Mouse (Mus musculus) C2C12 (cell line): Measurements from ENCODE around the gene Ntf5. TPM values are rescaled to one million over a fixed set of nuclear protein-coding genes. Genes with fewer than 3 reads are reported as not detected.

Experiments used
- H3K27me3 ChIP-seq: one replicate; pipeline ENCODE4 v1.6.1; 2011; ENCODE audit not compliant: control insufficient read depth, insufficient read depth, insufficient read length
- H3K36me3 ChIP-seq: one replicate; pipeline ENCODE4 v1.6.1; 2011; ENCODE audit not compliant: control insufficient read depth, insufficient read depth
- H3K4me3 ChIP-seq: one replicate; pipeline ENCODE4 v1.5.1; 2011; ENCODE audit warnings: mild to moderate bottlenecking, control low read depth; ENCODE audit not compliant: poor library complexity, insufficient read depth, severe bottlenecking
- H3K79me2 ChIP-seq: one replicate; pipeline ENCODE4 v1.6.1; 2011; ENCODE audit not compliant: control insufficient read depth, insufficient read depth
- H3K79me3 ChIP-seq: one replicate; pipeline ENCODE4 v1.6.1; 2011; ENCODE audit warnings: low read depth, control low read depth
- H3ac ChIP-seq: one replicate; pipeline ENCODE3; 2011; ENCODE audit warnings: low read depth; ENCODE audit not compliant: control insufficient read depth, insufficient read length
- CEBPB ChIP-seq: IDR thresholded peaks from one replicate; pipeline ENCODE4 v1.6.1; 2011; ENCODE audit warnings: low read depth, mild to moderate bottlenecking, control low read depth, moderate library complexity
- CTCF ChIP-seq: IDR thresholded peaks from one replicate; pipeline ENCODE4 v1.5.1; 2011; ENCODE audit not compliant: control insufficient read depth, insufficient read depth, insufficient read length
- FOSL1 ChIP-seq: IDR thresholded peaks from one replicate; pipeline ENCODE4 v1.8.0; 2011; ENCODE audit warnings: mild to moderate bottlenecking, low read length; ENCODE audit not compliant: poor library complexity, insufficient read depth, severe bottlenecking
- MAX ChIP-seq: IDR thresholded peaks from one replicate; pipeline ENCODE4 v1.6.1; 2011; ENCODE audit warnings: mild to moderate bottlenecking, control low read depth
- MYOD1 ChIP-seq: IDR thresholded peaks from one replicate; pipeline ENCODE4 v1.6.1; 2011; ENCODE audit warnings: low read depth; ENCODE audit not compliant: control insufficient read depth, insufficient read length
- MYOG ChIP-seq: IDR thresholded peaks from one replicate; pipeline ENCODE4 v1.6.1; 2011; ENCODE audit not compliant: control insufficient read depth, insufficient read length; ENCODE audit errors: extremely low read depth
- USF1 ChIP-seq: IDR thresholded peaks from one replicate; pipeline ENCODE4 v1.6.1; 2011; ENCODE audit warnings: low read depth, mild to moderate bottlenecking, control low read depth, moderate library complexity
- polyA plus RNA-seq: library from polyadenylated mRNA; unstranded; fragments of >200 nt; fragmentation: generic; extraction: Trizol; gene quantifications from one replicate; pipeline ENCODE4 v1.2.1, GENCODE M21; 2012; ENCODE audit warnings: missing spikeins

Ntf5 gene
- polyA plus RNA-seq, 1 experiment: 0.92 TPM

- H3K4me3 ChIP-seq: peak overlapping the region; percentile 36
- H3K27me3 ChIP-seq: no peaks in the 10 kb centered on the region
- H3K36me3 ChIP-seq: peaks cover 4% of the 10 kb centered on the region
- H3K79me2 ChIP-seq: no peaks in the 10 kb centered on the region
- H3K79me3 ChIP-seq: no peaks in the 10 kb centered on the region
- peak overlapping the region; percentile 55 for H3ac ChIP-seq
- TF ChIP-seq CTCF: peak; percentile 85
- peak; percentile 28 for TF ChIP-seq MAX
- TF ChIP-seq FOSL1: no peak
Observed at GRCm38 (mm10) chr7:45367020-45367880, 46.2 kb upstream of the Ntf5 start.

GRCm38 (mm10) chr7:45368178-45368577, 45.3 kb upstream of the Ntf5 start:
- H3ac ChIP-seq: no peak overlapping the region
- H3K79me2 ChIP-seq: no peaks in the 10 kb centered on the region
- no peaks in the 10 kb centered on the region for H3K79me3 ChIP-seq
- TF ChIP-seq CEBPB (no peak), MYOG (no peak), FOSL1 (no peak), MYOD1 (no peak)
- H3K4me3 ChIP-seq: no peak overlapping the region
- no peaks in the 10 kb centered on the region for H3K27me3 ChIP-seq
- H3K36me3 ChIP-seq: peaks cover 12% of the 10 kb centered on the region

GRCm38 (mm10) chr7:45369022-45369745, 44.3 kb upstream of the Ntf5 start:
- no peaks in the 10 kb centered on the region for H3K79me3 ChIP-seq
- TF ChIP-seq CEBPB (no peak), CTCF (no peak), MYOD1 (no peak), FOSL1 (no peak), USF1 (no peak), MYOG (no peak), MAX (no peak)
- H3K4me3 ChIP-seq: no peak overlapping the region

GRCm38 (mm10) chr7:45369836-45370474, 43.5 kb upstream of the Ntf5 start:
- TF ChIP-seq USF1 (no peak), MAX (no peak), MYOG (no peak), FOSL1 (no peak), MYOD1 (no peak), CTCF (no peak), CEBPB (no peak)
- H3K4me3 ChIP-seq: no peak overlapping the region
- no peaks in the 10 kb centered on the region for H3K79me2 ChIP-seq
- no peak overlapping the region for H3ac ChIP-seq
- peaks cover 24% of the 10 kb centered on the region for H3K36me3 ChIP-seq
- no peaks in the 10 kb centered on the region for H3K79me3 ChIP-seq
- H3K27me3 ChIP-seq: no peaks in the 10 kb centered on the region

More at GRCm38 (mm10) chr7:45369022-45369745, 44.3 kb upstream of the Ntf5 start:
- no peak overlapping the region for H3ac ChIP-seq
- H3K27me3 ChIP-seq: no peaks in the 10 kb centered on the region
- H3K36me3 ChIP-seq: peaks cover 19% of the 10 kb centered on the region
- no peaks in the 10 kb centered on the region for H3K79me2 ChIP-seq

- peaks cover 25% of the 10 kb centered on the region for H3K36me3 ChIP-seq
- H3K27me3 ChIP-seq: no peaks in the 10 kb centered on the region
- no peak within 1 kb of the TSS for H3ac ChIP-seq
- TF ChIP-seq CEBPB: no peak
- no peak for TF ChIP-seq MYOG
- no peak for TF ChIP-seq MAX
- H3K79me3 ChIP-seq: no peaks in the 10 kb centered on the region
- no peak within 1 kb of the TSS for H3K4me3 ChIP-seq
- no peaks in the 10 kb centered on the region for H3K79me2 ChIP-seq
Observed at GRCm38 (mm10) chr7:45370475-45371311, 42.8 kb upstream of the Ntf5 start, which contains the start of gene Lin7b. TSS of gene Lin7b (minus strand) at chr7:45370583.
